Mouse (Mus musculus) heart, adult 9 months (tissue): ENCODE results near the gene Gm9376.

Experiments used
- DNase-seq, 2 experiments: peaks; one replicate each; pipeline ENCODE4 v3.0.0; 2022; ENCODE audit warnings: low spot score in 2 of 2

Gm9376 gene

GRCm38 (mm10) chr14:118266660-118267059 is at the start of gene Gm9376:
Gm9376 (plus strand) TSS chr14:118266960.
- DNase-seq = no peak

- DNase-seq = no peak
These were observed 45.9 kb upstream of the Gm9376 start for GRCm38 (mm10) chr14:118220885-118221284.

- DNase-seq = no peak
These were observed 41.6 kb upstream of the Gm9376 start for GRCm38 (mm10) chr14:118225061-118225743.

- DNase-seq = no peak
These were observed 40.8 kb upstream of the Gm9376 start for GRCm38 (mm10) chr14:118225911-118226310.

GRCm38 (mm10) chr14:118226471-118227155 is 40.1 kb upstream of the Gm9376 start:
- DNase-seq = no peak

- DNase-seq = peak in 1 of 2 experiments; percentile 4
These were observed 34.3 kb upstream of the Gm9376 start for GRCm38 (mm10) chr14:118232381-118232970.

GRCm38 (mm10) chr14:118233786-118234540 is 32.8 kb upstream of the Gm9376 start:
- DNase-seq = peak in 1 of 2 experiments; percentile 2

- no peak for DNase-seq
These were observed 32.1 kb upstream of the Gm9376 start for GRCm38 (mm10) chr14:118234541-118235210.

- no peak for DNase-seq
These were observed 31.3 kb upstream of the Gm9376 start for GRCm38 (mm10) chr14:118235361-118235972.

GRCm38 (mm10) chr14:118235973-118236885 is 30.5 kb upstream of the Gm9376 start:
- DNase-seq = peak in 1 of 2 experiments; percentile 15

- peak in 1 of 2 experiments; percentile 3 for DNase-seq
These were observed 29.9 kb upstream of the Gm9376 start, which contains the start of gene Sox21 for GRCm38 (mm10) chr14:118236886-118237289. Sox21 (minus strand) TSS chr14:118237030.

GRCm38 (mm10) chr14:118237786-118238185 is 29.0 kb upstream of the Gm9376 start:
- no peak for DNase-seq

GRCm38 (mm10) chr14:118239351-118239750 is 27.4 kb upstream of the Gm9376 start:
- DNase-seq = no peak

- no peak for DNase-seq
These were observed 25.3 kb upstream of the Gm9376 start for GRCm38 (mm10) chr14:118241416-118241815.

GRCm38 (mm10) chr14:118253381-118253780 is 13.4 kb upstream of the Gm9376 start:
- no peak for DNase-seq

- DNase-seq = no peak
These were observed 2.1 kb downstream of the Gm9376 start for GRCm38 (mm10) chr14:118268849-118269248.

- DNase-seq = no peak
These were observed 6.1 kb downstream of the Gm9376 start for GRCm38 (mm10) chr14:118272594-118273555.

GRCm38 (mm10) chr14:118277704-118278498 is 11.1 kb downstream of the Gm9376 start:
- no peak for DNase-seq
